Mouse (Mus musculus) lung, adult 2 months (tissue): ENCODE measurements at regions not wholly inside any gene's neighbourhood (a gene's known extent, or its start where the extent isn't known, plus 50 kb on each side); places are given as distances from the start of the nearest gene placed in this dataset.

Experiments
- CTCF ChIP-seq: fragments of 200-500 bp; IDR thresholded peaks from 2 replicates; pipeline ENCODE4 v1.5.1; 2011; ENCODE audit warnings: mild to moderate bottlenecking, low read length, control low read depth; ENCODE audit not compliant: insufficient read depth
- POLR2A ChIP-seq: fragments of 200-500 bp; IDR thresholded peaks from 2 replicates; pipeline ENCODE4 v1.6.1; 2011; ENCODE audit warnings: low read depth, mild to moderate bottlenecking, control low read depth, low read length, borderline replicate concordance; ENCODE audit errors: extremely low read depth

GRCm38 (mm10) chr1:73270787-73271391 lies 255.2 kb upstream of the Tnp1 start:
- TF ChIP-seq POLR2A, result no peak
- TF ChIP-seq CTCF, result no peak
